ENCODE assay signal across 13 mouse cellular contexts in the genomic region with DNA sequence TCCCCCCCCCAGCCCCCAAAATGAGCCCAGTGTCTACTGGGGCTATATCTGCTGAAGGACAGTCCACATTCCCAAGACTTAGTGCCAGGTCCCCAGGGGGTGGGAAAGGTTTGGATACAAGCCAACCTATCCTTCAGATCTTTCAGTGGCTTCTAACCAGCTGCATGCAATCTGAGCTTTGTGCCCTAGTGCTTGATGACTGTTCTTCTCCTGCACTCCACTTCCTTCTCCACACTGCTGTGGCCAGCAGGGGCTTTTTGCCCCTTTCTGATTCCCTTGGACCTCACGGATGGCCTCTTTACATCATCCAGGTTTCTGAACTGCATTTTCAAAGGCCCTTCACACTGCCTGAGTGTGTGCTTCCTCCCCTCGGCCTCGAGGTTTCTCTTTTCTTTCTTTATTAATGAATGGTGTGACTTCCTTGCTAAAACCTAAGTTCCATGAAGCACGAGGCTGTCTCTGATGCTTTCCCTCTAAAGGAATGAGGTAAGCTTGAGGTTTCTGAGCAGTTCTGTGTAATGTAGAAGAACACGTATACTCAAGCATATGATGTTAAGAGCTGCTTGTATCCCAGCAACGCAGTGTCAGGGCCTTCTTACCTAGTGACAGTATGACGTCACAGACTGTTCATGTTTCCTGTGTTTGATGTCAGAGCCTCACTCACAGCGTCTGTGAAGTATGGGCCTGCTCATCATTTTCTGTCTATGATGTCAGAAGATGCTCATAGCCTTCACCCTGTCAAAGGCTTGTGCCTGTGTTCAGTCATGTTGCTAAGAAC. TPM values are rescaled to one million over a fixed set of nuclear protein-coding genes. Genes with fewer than 3 reads are reported as not detected.
DNase-seq lines count a peak whose midpoint lies in the region; ATAC-seq lines count a peak whose summit lies in the region.
"Had no signal": no experiment of that assay in that cellular context is flagged by ENCODE, and none has a peak within 500 bp of the region (broad histone marks: within the 10 kb centered on the region; RNA-seq: fewer than 3 reads in every experiment).

No protein-coding gene starts in this region.

- no peaks in the 10 kb centered on the region for H3K27me3 ChIP-seq in forebrain, embryonic 16.5 days (replicated peaks; ENCODE audit: control insufficient read depth, insufficient read depth, low read length)
- H3K27me3 ChIP-seq: intestine, embryonic 15.5 days had no signal

- no peak overlapping the region for H3K4me2 ChIP-seq in forebrain, embryonic 16.5 days (ENCODE audit: low read length)
- H3K4me2 ChIP-seq: intestine, embryonic 15.5 days; liver, embryonic 11.5 days had no signal

- H3K9ac ChIP-seq in forebrain, embryonic 16.5 days (replicated peaks; ENCODE audit: low read depth, low read length): no peak overlapping the region
- H3K9ac ChIP-seq: intestine, embryonic 15.5 days had no signal

- H3K4me1 ChIP-seq in forebrain, embryonic 16.5 days (replicated peaks; ENCODE audit: control insufficient read depth, insufficient read depth, low read length): no peaks in the 10 kb centered on the region; the same call in 1 of the 2 replicates
- H3K4me1 ChIP-seq: intestine, embryonic 15.5 days had no signal

- intact Hi-C loops in left cerebral cortex, postnatal 4 days (cut with DNase I): no loop called here

- no peak overlapping the region for H3K27ac ChIP-seq in forebrain, embryonic 16.5 days (ENCODE audit: low read length)
- H3K27ac ChIP-seq: intestine, embryonic 15.5 days had no signal

- no peak overlapping the region for H3K4me3 ChIP-seq in forebrain, embryonic 16.5 days (replicated peaks; ENCODE audit: low read length)
- H3K4me3 ChIP-seq: intestine, embryonic 15.5 days had no signal

- H3K9me3 ChIP-seq in forebrain, embryonic 16.5 days (ENCODE audit: control insufficient read depth, low read length): no peaks in the 10 kb centered on the region
- H3K9me3 ChIP-seq: intestine, embryonic 15.5 days had no signal

- no peaks in the 10 kb centered on the region for H3K36me3 ChIP-seq in forebrain, embryonic 16.5 days (ENCODE audit: control insufficient read depth, insufficient read depth)
- H3K36me3 ChIP-seq: intestine, embryonic 15.5 days had no signal

- DNase-seq in left cerebral cortex, postnatal 4 days: peak; percentile 34
- DNase-seq in left cerebral cortex, adult 11 months (ENCODE audit: low spot score): no peak
- DNase-seq in CD4-positive helper T cell, adult 2 months (ENCODE audit: low read depth, low spot score): peak; percentile 83
- DNase-seq in urinary bladder, postnatal 4 days (ENCODE audit: low spot score in 2 of 2): no peak
- no peak for DNase-seq in frontal cortex, adult 2 months (ENCODE audit: extremely low spot score in 1 of 2, low spot score in 1 of 2)
- DNase-seq: cerebellum, adult 11-12 months; gastrocnemius, postnatal 36 days; kidney, postnatal 36 days; lung, postnatal 36 days had no signal

- peak; percentile 64 for ATAC-seq in CD4-positive, CD25-positive, alpha-beta regulatory T cell, adult 4 months
- ATAC-seq in forebrain, embryonic 16.5 days: peak; percentile 68
- ATAC-seq: intestine, embryonic 15.5 days had no signal

- 44% methylated on average over 8 of the region's 8 CpGs for WGBS in forebrain, embryonic 16.5 days

RNA-seq across cellular contexts. Expression of a gene that starts 40.9 kb away (rescaled TPM):
- 1 to 10 TPM; 1.3 to 2.4 TPM for total RNA-seq in left cerebral cortex, postnatal 4 days (2021)
- 10 to 100 TPM in 1 of 2 experiments, 1 to 10 TPM in 1; 10.0 to 12.1 TPM for polyA plus RNA-seq in CD4-positive, CD25-positive, alpha-beta regulatory T cell, adult 4 months (2017; shearing (Covaris generic))
- 0.46 and 0.94 TPM in 2 replicates for polyA plus RNA-seq in forebrain, embryonic 16.5 days (2015; fragmentation: Nextera tagmentation; extraction: Ambion mirVana)
- polyA plus RNA-seq in frontal cortex, adult 2 months (2012; rRNA removed): 1.9 and 2.0 TPM in 2 replicates

RNA-seq across cellular contexts. Expression of a gene that starts 54.7 kb away (rescaled TPM):
- 1 to 10 TPM; 1.9 to 2.1 TPM for total RNA-seq in left cerebral cortex, postnatal 4 days (2021)
- polyA plus RNA-seq in CD4-positive, CD25-positive, alpha-beta regulatory T cell, adult 4 months (2017; shearing (Covaris generic)): under 1 TPM; 0.62 to 0.70 TPM
- polyA plus RNA-seq in forebrain, embryonic 16.5 days (2015; fragmentation: Nextera tagmentation; extraction: Ambion mirVana): 0.51 and 0.76 TPM in 2 replicates
- 4.3 and 5.2 TPM in 2 replicates for polyA plus RNA-seq in frontal cortex, adult 2 months (2012; rRNA removed)

Comparison
In these comparisons a context has a peak if more than half of its experiments do, and no peak if none do; other contexts are left out.
1. DNase-seq: peak in left cerebral cortex, postnatal 4 days (single experiment) and CD4-positive helper T cell, adult 2 months (single experiment); none in left cerebral cortex, adult 11 months (single experiment), urinary bladder, postnatal 4 days (0 of 2) and frontal cortex, adult 2 months (0 of 2).